Mouse (Mus musculus): ENCODE results near the gene Ubash3a. TPM values are rescaled to one million over a fixed set of nuclear protein-coding genes. Genes with fewer than 3 reads are reported as not detected.

The Ubash3a gene
- polyA plus RNA-seq, 1 experiment from 2014 or later, result 0.38 TPM

GRCm38 (mm10) chr17:31238234-31239020 lies 30.8 kb downstream of the Ubash3a start:
- Histone ChIP-seq H3K27me3 (replicated peaks; ENCODE audit: insufficient read depth, low read length) (no peaks in the 10 kb centered on the region), H3K9ac (replicated peaks; ENCODE audit: low read depth) (no peak overlapping the region), H3K27ac (ENCODE audit: low read length) (no peak overlapping the region), H3K4me1 (ENCODE audit: insufficient read depth, low read depth, low read length) (no peaks in the 10 kb centered on the region), H3K4me2 (replicated peaks; ENCODE audit: low read depth, low read length) (no peak overlapping the region), H3K36me3 (ENCODE audit: insufficient read depth, low read length) (no peaks in the 10 kb centered on the region), H3K4me3 (ENCODE audit: low read depth, low read length) (no peak overlapping the region), H3K9me3 (ENCODE audit: low read length) (no peaks in the 10 kb centered on the region)
- no peak for TF ChIP-seq CTCF (IDR thresholded peaks at IDR 0.05)
- no peak for TF ChIP-seq EP300 (IDR thresholded peaks at IDR 0.05)
- 70% methylated on average over 7 of the region's 7 CpGs for WGBS
- ATAC-seq (no peak), DNase-seq (ENCODE audit: low spot score) (no peak)

DNA sequence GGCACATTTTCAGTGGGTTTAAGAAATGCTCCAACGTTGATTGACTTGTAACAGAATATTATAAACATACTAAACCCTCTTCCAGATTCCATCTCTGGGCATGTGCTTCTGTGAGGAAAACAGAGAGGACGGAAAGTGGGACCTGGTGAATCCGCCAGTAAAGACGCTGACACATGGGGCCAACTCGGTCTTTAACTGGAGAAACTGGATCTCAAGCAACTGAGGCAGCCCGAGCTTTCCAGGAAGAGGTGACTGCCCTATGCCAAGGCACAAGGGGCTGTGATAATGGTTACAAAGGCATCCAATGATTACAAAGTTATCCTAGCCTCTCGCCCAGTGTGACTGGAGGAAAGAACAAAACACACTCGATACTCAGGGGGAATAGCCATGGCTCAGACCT lies 33.5 kb downstream of the Ubash3a start:
- Histone ChIP-seq H3K27me3 (replicated peaks; ENCODE audit: insufficient read depth, low read length) (no peaks in the 10 kb centered on the region), H3K4me1 (ENCODE audit: insufficient read depth, low read depth, low read length) (no peaks in the 10 kb centered on the region), H3K36me3 (ENCODE audit: insufficient read depth, low read length) (no peaks in the 10 kb centered on the region), H3K4me2 (replicated peaks; ENCODE audit: low read depth, low read length) (no peak overlapping the region), H3K4me3 (ENCODE audit: low read depth, low read length) (no peak overlapping the region), H3K9ac (replicated peaks; ENCODE audit: low read depth) (no peak overlapping the region), H3K9me3 (ENCODE audit: low read length) (no peaks in the 10 kb centered on the region), H3K27ac (ENCODE audit: low read length) (no peak overlapping the region)
- WGBS, result 75% methylated on average over 8 of the region's 8 CpGs
- ATAC-seq, result no peak
- TF ChIP-seq CTCF (IDR thresholded peaks at IDR 0.05) (no peak), EP300 (IDR thresholded peaks at IDR 0.05) (no peak)
- no peak for DNase-seq (ENCODE audit: low spot score)

DNA sequence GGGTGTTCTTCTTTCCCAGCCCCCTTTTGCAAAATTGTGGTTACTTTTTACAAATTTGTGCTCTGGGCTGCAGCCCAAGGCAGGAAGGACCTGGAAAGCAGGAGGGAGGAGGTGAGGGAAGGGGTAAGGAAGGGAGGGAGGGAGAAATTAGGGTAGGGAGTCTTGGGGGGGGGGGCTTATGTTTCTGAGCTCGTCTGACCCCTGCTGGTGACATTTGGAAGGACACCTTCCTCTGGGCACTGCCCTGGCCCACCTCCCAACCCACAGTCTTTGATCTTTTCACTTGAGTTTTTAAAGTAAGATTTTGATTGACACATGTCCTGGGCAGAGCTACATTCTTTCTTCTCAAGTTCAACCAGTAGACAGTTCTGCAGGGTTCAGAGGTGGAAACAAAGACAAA lies 35.1 kb downstream of the Ubash3a start:
- H3K4me2 ChIP-seq (replicated peaks; ENCODE audit: low read depth, low read length), result no peak overlapping the region
- H3K27ac ChIP-seq (ENCODE audit: low read length), result no peak overlapping the region
- no peak overlapping the region for H3K4me3 ChIP-seq (ENCODE audit: low read depth, low read length)
- ATAC-seq (no peak), DNase-seq (ENCODE audit: low spot score) (no peak)
- H3K36me3 ChIP-seq (ENCODE audit: insufficient read depth, low read length), result no peaks in the 10 kb centered on the region
- H3K4me1 ChIP-seq (ENCODE audit: insufficient read depth, low read depth, low read length), result no peaks in the 10 kb centered on the region
- TF ChIP-seq CTCF (IDR thresholded peaks at IDR 0.05) (peak; percentile 56), EP300 (IDR thresholded peaks at IDR 0.05) (no peak)
- H3K27me3 ChIP-seq (replicated peaks; ENCODE audit: insufficient read depth, low read length), result no peaks in the 10 kb centered on the region
- 0% methylated on average over 1 of the region's 1 CpGs for WGBS
- no peaks in the 10 kb centered on the region for H3K9me3 ChIP-seq (ENCODE audit: low read length)
- H3K9ac ChIP-seq (replicated peaks; ENCODE audit: low read depth), result no peak overlapping the region

DNA sequence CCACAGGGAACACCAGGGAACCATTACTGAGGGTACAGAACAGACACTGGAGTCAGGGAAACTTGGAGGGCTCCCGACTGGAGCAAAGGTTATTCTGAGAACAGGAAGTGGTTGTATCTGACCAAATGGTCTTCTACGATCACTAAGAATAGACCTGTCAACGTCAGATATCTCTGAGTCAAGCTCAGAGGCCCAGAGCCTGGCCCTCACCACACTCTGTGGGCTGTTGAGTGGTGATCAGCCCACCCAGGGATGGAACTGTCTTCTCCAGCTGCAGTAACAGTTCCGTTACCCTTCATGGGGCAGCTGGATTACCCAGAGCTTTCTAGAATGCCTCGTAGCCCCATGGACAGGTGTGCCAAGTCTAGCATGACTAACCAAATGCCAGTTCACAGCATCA lies 37.6 kb downstream of the Ubash3a start:
- H3K27me3 ChIP-seq (replicated peaks; ENCODE audit: insufficient read depth, low read length), result no peaks in the 10 kb centered on the region
- ATAC-seq (no peak), DNase-seq (ENCODE audit: low spot score) (no peak)
- no peak overlapping the region for H3K27ac ChIP-seq (ENCODE audit: low read length)
- no peak overlapping the region for H3K9ac ChIP-seq (replicated peaks; ENCODE audit: low read depth)
- TF ChIP-seq EP300 (IDR thresholded peaks at IDR 0.05) (no peak), CTCF (IDR thresholded peaks at IDR 0.05) (no peak)
- no peak overlapping the region for H3K4me2 ChIP-seq (replicated peaks; ENCODE audit: low read depth, low read length)
- H3K36me3 ChIP-seq (ENCODE audit: insufficient read depth, low read length), result no peaks in the 10 kb centered on the region
- 72% methylated on average over 5 of the region's 5 CpGs for WGBS
- no peak overlapping the region for H3K4me3 ChIP-seq (ENCODE audit: low read depth, low read length)
- H3K4me1 ChIP-seq (ENCODE audit: insufficient read depth, low read depth, low read length), result no peaks in the 10 kb centered on the region
- H3K9me3 ChIP-seq (ENCODE audit: low read length), result no peaks in the 10 kb centered on the region

GRCm38 (mm10) chr17:31247144-31247543 lies 39.5 kb downstream of the Ubash3a start:
- no peak for TF ChIP-seq CTCF (IDR thresholded peaks at IDR 0.05)
- no peak for TF ChIP-seq EP300 (IDR thresholded peaks at IDR 0.05)
- ATAC-seq, result no peak
- no peak overlapping the region for H3K4me3 ChIP-seq (ENCODE audit: low read depth, low read length)
- H3K36me3 ChIP-seq (ENCODE audit: insufficient read depth, low read length), result no peaks in the 10 kb centered on the region
- no peak overlapping the region for H3K9ac ChIP-seq (replicated peaks; ENCODE audit: low read depth)
- H3K9me3 ChIP-seq (ENCODE audit: low read length), result no peaks in the 10 kb centered on the region
- no peak overlapping the region for H3K27ac ChIP-seq (ENCODE audit: low read length)
- no peaks in the 10 kb centered on the region for H3K4me1 ChIP-seq (ENCODE audit: insufficient read depth, low read depth, low read length)
- 32% methylated on average over 5 of the region's 5 CpGs for WGBS
- H3K4me2 ChIP-seq (replicated peaks; ENCODE audit: low read depth, low read length), result no peak overlapping the region
- H3K27me3 ChIP-seq (replicated peaks; ENCODE audit: insufficient read depth, low read length), result no peaks in the 10 kb centered on the region
- DNase-seq (ENCODE audit: low spot score), result no peak

DNA sequence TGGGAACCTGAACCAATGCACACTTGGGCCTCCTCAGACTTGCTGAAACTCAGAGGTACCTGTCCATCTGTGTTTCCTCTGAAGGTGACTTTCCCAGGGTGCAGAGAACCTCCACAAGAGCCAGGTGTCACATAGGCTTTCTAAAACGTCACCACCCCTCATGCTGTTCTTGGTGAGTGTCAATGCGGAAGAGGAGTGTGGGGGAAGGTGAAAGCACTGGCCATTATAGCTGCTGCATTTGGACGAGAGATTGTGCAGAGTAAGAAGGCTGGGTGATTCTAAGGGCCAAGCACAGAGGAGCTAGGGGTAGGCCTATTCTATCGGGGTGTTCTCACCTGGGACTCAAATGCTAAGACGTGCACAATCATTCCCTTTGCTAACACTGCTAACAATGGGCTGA lies 46.3 kb downstream of the Ubash3a start:
- H3K4me3 ChIP-seq (ENCODE audit: low read depth, low read length), result no peak overlapping the region
- H3K27me3 ChIP-seq (replicated peaks; ENCODE audit: insufficient read depth, low read length), result no peaks in the 10 kb centered on the region
- 61% methylated on average over 5 of the region's 5 CpGs for WGBS
- TF ChIP-seq CTCF (IDR thresholded peaks at IDR 0.05) (no peak), EP300 (IDR thresholded peaks at IDR 0.05) (no peak)
- H3K9me3 ChIP-seq (ENCODE audit: low read length), result no peaks in the 10 kb centered on the region
- DNase-seq (ENCODE audit: low spot score), result no peak
- no peak for ATAC-seq
- H3K4me2 ChIP-seq (replicated peaks; ENCODE audit: low read depth, low read length), result no peak overlapping the region
- H3K4me1 ChIP-seq (ENCODE audit: insufficient read depth, low read depth, low read length), result no peaks in the 10 kb centered on the region
- no peak overlapping the region for H3K27ac ChIP-seq (ENCODE audit: low read length)
- H3K36me3 ChIP-seq (ENCODE audit: insufficient read depth, low read length), result no peaks in the 10 kb centered on the region
- H3K9ac ChIP-seq (replicated peaks; ENCODE audit: low read depth), result no peak overlapping the region
